Mouse (Mus musculus): ENCODE measurements around the gene Gm5771. TPM values are rescaled to one million over a fixed set of nuclear protein-coding genes. Genes with fewer than 3 reads are reported as not detected.
"Not testable (repeated sequence)": the region's sequence is repeated elsewhere in the genome, so short reads cannot be mapped to it uniquely, and the experiment has no call there.

The Gm5771 gene
- not detected for total RNA-seq (2021)
- long read RNA-seq, experiment 1 = 0 reads
- long read RNA-seq, experiment 2 = 0 reads

- H3K27ac ChIP-seq; H3K4me3 ChIP-seq; DNase-seq (ENCODE audit: extremely low spot score in 1 of 2, low spot score in 2 of 2); intact Hi-C loops (cut with DNase I): not testable (repeated sequence)
Measured at GRCm38 (mm10) chr6:41392056-41392455, at the start of gene Gm5771. Gm5771 (plus strand) TSS chr6:41392356.

GRCm38 (mm10) chr6:41353932-41354331 lies 38.2 kb upstream of the Gm5771 start, which contains the start of gene Try10:
Try10 (plus strand) TSS chr6:41354105.
- Histone ChIP-seq H3K27ac (no peak within 1 kb of the TSS), H3K4me3 (no peak within 1 kb of the TSS)
- no peak for TF ChIP-seq CTCF (IDR thresholded peaks at IDR 0.05)
- no peak for DNase-seq (ENCODE audit: extremely low spot score in 1 of 2, low spot score in 2 of 2)
- intact Hi-C loops (cut with DNase I) = no loop called here

GRCm38 (mm10) chr6:41373772-41374171 lies 18.4 kb upstream of the Gm5771 start:
- H3K27ac ChIP-seq; DNase-seq (ENCODE audit: extremely low spot score in 1 of 2, low spot score in 2 of 2); intact Hi-C loops (cut with DNase I); H3K4me3 ChIP-seq: not testable (repeated sequence)

GRCm38 (mm10) chr6:41377578-41377977 lies 14.6 kb upstream of the Gm5771 start, which contains the start of gene Prss3:
Prss3 (minus strand) TSS chr6:41377678.
- H3K4me3 ChIP-seq; H3K27ac ChIP-seq; DNase-seq (ENCODE audit: extremely low spot score in 1 of 2, low spot score in 2 of 2); intact Hi-C loops (cut with DNase I): not testable (repeated sequence)

- no peak for TF ChIP-seq CTCF (IDR thresholded peaks at IDR 0.05)
- Histone ChIP-seq H3K4me3 (no peak overlapping the region), H3K27ac (no peak overlapping the region)
- intact Hi-C loops (cut with DNase I) = no loop called here
- DNase-seq (ENCODE audit: extremely low spot score in 1 of 2, low spot score in 2 of 2) = no peak
Measured at GRCm38 (mm10) chr6:41386781-41387180, 5.4 kb upstream of the Gm5771 start.

- DNase-seq (ENCODE audit: extremely low spot score in 1 of 2, low spot score in 2 of 2); H3K4me3 ChIP-seq; intact Hi-C loops (cut with DNase I); H3K27ac ChIP-seq: not testable (repeated sequence)
Measured at GRCm38 (mm10) chr6:41391640-41392039, 516 bp upstream of the Gm5771 start.

- intact Hi-C loops (cut with DNase I); DNase-seq (ENCODE audit: extremely low spot score in 1 of 2, low spot score in 2 of 2); H3K27ac ChIP-seq; H3K4me3 ChIP-seq: not testable (repeated sequence)
Measured at GRCm38 (mm10) chr6:41442261-41442660, 50.1 kb downstream of the Gm5771 start.

- H3K27ac ChIP-seq; DNase-seq (ENCODE audit: extremely low spot score in 1 of 2, low spot score in 2 of 2); H3K4me3 ChIP-seq; intact Hi-C loops (cut with DNase I): not testable (repeated sequence)
Measured at GRCm38 (mm10) chr6:41446045-41446444, 53.9 kb downstream of the Gm5771 start, which contains the start of gene Gm10334. Gm10334 (minus strand) TSS chr6:41446145.

Other genes starting within 250 kb of the Gm5771 start
- not detected for gene Try4, start 90.1 kb upstream of the Gm5771 start, total RNA-seq (2021)
- not detected for gene Try5, start 75.5 kb upstream of the Gm5771 start, total RNA-seq (2021)
- gene Try10, start 38.3 kb upstream of the Gm5771 start, total RNA-seq (2021) = not detected
- not detected for gene Prss3, start 14.7 kb upstream of the Gm5771 start, total RNA-seq (2021)
- under 1 TPM; 0.56 to 0.68 TPM for gene Gm10334, start 53.8 kb downstream of the Gm5771 start, total RNA-seq (2021)
- not detected for gene Prss1, start 66.6 kb downstream of the Gm5771 start, total RNA-seq (2021)
- gene Prss2, start 129.4 kb downstream of the Gm5771 start, total RNA-seq (2021) = not detected
- 100 to 1,000 TPM; 118 to 130 TPM for gene Ephb6, start 213.1 kb downstream of the Gm5771 start, total RNA-seq (2021)
- gene Trpv6, start 244.0 kb downstream of the Gm5771 start, total RNA-seq (2021) = 1 to 10 TPM; 1.9 to 2.5 TPM

Measured in left cerebral cortex, adult 2 months (tissue).